Mouse (Mus musculus): ENCODE measurements around the gene Dapk1.

The Dapk1 gene

DNA sequence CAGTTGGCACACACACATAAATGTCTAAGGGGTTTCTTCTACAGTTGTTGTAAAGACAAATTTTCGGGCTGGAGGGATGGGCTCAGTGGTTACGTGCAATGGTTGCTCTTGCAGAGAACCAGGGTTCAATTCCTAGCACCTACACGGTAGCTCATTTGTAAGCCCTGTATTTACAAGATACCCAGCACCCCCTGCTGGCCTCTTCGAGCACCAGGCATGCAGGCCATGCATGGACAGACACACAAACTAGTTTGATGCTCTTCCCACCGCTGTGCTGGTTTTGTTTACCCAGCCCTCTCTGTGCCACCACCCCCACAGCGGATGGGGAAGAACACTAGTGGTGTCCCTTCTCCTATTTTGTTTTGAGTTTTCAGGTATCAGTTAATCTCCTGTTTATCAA is 138.5 kb downstream of the Dapk1 start:
- no peak for DNase-seq (ENCODE audit: low read depth, low spot score)

DNA sequence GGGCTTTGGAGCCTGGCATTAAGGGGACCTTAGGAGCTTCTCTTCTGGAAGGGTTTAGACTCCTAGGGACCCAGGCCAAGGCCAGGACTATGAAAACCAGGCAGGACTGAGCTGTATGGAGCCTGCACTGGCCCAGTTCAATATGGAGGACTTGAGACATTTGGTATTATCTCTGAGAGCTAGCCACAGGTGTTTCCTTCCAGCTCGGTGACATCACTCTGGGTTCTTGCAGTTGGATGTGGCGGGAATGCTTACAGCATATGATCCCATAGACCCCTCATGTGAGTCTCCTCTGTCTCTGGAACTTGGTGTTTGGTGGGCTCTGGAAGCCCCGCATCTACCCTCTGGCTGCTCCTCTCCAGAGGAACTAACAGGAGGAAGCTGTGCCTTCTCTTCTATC is 140.9 kb downstream of the Dapk1 start:
- DNase-seq (ENCODE audit: low read depth, low spot score) = no peak

DNA sequence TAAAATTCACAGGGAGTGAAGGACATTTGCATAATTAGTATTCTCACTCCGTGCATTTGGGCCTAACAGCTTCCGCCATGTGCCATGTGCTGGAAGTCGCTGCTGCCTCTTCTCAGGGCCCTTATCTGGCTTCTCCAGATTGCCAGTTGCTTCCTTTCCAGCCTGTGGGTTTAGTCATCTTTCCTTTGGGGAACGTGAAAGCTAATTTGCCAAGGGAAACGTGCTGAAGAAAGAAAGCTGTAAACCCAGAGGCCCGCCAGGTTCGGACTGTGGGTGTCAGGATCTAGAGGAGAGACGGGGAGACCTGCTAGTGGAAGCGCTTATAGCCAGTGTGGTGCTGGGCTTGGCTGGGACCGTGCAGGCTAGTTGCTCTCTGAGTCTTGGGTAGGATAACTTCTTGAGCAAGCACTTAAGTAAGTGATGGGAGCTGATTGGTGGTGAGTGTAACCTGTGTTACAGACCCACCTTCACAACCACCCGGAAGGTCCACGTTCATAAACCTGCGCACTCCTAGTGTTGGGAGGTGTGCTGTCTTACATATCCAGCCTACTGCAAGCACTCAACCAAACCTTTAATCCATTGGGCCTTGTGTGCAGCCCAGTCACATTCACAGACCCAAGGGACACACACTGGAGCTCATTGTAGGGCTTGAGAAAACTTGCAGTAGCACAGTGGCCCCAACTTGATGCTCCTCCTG is 141.8 kb downstream of the Dapk1 start:
- DNase-seq (ENCODE audit: low read depth, low spot score) = no peak

DNA sequence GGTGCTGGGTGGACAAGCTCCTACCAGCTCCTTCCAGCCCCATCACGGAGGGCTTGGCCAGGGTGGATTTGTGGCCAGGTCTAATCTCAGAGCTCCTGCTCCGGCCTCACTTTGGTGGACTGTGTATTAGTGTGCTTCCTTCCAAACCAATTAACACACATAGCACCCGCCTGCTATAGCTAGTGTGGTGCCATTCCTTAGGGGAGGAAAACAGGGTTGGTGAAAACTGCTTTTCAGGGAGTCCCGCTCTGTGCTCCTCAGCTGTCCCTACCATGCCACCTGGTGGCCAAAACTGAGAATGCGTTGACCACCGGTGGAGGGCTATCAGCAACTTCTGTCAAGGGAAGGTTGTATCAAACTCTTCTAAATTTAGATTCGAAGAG is 142.3 kb downstream of the Dapk1 start:
- DNase-seq (ENCODE audit: low read depth, low spot score) = no peak

GRCm38 (mm10) chr13:60744736-60745135 is 143.0 kb downstream of the Dapk1 start:
- DNase-seq (ENCODE audit: low read depth, low spot score) = no peak

DNA sequence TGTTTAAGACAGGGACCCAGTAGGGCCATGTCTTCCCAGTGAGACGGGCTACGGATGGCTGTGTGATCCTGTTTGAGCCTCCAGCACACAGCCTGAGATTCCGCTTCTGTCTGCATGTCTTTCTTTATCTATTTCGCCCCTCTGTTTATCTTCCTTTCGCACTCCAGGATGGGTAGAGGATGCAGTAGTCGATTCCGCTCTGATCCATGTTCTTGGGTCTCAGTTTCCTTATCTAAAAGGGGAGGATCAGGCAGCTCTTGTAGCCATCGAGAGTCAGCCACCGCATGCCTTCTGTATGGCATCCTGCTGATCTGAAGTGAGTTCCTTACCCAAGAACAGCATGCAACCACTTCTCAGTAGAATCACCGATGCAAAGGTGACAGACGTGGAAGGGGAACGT is 143.6 kb downstream of the Dapk1 start:
- DNase-seq (ENCODE audit: low read depth, low spot score) = no peak

- DNase-seq (ENCODE audit: low read depth, low spot score) = no peak
Measured at GRCm38 (mm10) chr13:60746271-60746670, 144.5 kb downstream of the Dapk1 start.

GRCm38 (mm10) chr13:60747201-60747600 is 145.5 kb downstream of the Dapk1 start:
- no peak for DNase-seq (ENCODE audit: low read depth, low spot score)

- no peak for DNase-seq (ENCODE audit: low read depth, low spot score)
Measured at GRCm38 (mm10) chr13:60748556-60748955, 146.8 kb downstream of the Dapk1 start.

- DNase-seq (ENCODE audit: low read depth, low spot score) = no peak
Measured at GRCm38 (mm10) chr13:60750930-60751329, 149.2 kb downstream of the Dapk1 start.

- DNase-seq (ENCODE audit: low read depth, low spot score) = no peak
Measured at GRCm38 (mm10) chr13:60753216-60753615, 151.5 kb downstream of the Dapk1 start.

DNA sequence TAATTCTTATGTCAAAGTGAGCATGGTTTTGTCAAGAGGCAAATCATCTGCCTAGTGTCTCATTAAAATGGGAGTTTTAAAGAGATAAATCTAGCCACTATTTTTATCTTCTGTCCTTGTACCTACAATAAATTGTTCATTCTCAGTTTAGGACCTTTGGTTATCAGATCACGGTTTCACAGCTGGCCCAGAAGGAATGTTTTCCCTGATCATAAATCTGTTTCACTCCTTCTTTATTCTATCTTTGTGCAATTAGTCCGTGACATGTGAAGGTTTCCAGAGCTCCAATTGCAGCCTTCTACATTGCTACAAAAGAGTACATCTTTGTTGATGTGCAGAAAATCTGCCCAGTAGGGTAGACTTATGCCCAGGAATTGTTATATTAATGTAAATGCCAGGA is 153.5 kb downstream of the Dapk1 start:
- DNase-seq (ENCODE audit: low read depth, low spot score) = no peak

GRCm38 (mm10) chr13:60757292-60757691 is 155.5 kb downstream of the Dapk1 start:
- DNase-seq (ENCODE audit: low read depth, low spot score) = no peak

DNA sequence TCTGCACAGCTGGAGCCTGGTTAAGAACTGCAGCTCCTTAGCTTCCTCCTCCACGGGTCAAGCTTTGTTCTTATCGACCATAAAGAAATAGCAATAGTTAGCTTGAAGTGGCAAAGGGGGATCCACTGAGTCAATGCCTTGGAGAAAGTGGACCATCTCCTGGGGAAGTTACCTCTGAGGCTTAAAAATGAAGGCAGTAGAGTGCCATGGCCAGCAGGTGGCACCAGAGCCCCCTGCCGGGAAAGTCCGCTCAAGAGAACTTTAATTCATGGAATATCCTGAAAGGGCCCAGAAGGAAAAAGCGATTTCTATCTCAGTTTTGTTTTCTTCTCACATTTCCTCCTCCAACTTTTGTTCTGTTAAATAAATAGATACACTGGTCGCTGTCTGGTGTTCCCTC is 157.4 kb downstream of the Dapk1 start:
- DNase-seq (ENCODE audit: low read depth, low spot score) = no peak

GRCm38 (mm10) chr13:60760392-60760791 is 158.6 kb downstream of the Dapk1 start:
- DNase-seq (ENCODE audit: low read depth, low spot score) = no peak

- DNase-seq (ENCODE audit: low read depth, low spot score) = no peak
Measured at GRCm38 (mm10) chr13:60761161-60761560, 159.4 kb downstream of the Dapk1 start.

DNA sequence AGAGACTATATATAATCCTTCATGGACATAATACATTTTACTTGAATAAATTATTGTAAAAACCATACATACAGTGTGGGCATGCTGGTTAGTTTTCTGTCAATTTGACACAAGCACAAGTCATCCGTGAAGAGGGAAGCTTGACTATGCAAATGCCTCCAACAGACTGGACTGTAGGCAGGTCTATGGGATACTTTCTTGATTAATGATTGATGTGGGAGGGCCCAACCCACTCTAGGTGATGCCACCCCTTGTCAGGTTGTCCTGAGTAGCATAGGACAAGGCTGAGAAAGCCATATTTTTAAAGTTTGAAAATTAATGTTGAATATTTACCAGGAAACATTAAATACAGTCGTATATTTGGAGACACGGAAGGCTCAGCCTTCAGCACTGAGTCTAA is 178.8 kb downstream of the Dapk1 start:
- no peak for DNase-seq (ENCODE audit: low read depth, low spot score)

DNA sequence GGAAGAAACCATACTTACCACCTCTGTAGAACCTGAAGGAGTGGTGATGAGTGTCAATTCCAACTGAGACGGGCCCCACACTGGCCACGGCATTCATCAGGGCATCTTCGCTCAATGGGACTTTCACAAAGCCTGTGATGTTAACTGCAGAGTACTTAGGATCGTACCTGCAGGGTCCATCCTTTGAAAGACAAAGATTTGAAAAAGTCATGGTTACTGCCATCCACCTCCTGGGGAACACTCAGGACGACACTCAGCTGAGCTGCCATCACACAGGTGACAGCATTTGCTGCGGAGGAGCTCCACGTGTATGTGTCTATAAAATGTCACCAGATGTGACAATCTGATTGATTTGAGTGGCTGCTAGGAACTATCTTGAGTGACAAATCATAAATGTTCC is 181.6 kb downstream of the Dapk1 start:
- no peak for DNase-seq (ENCODE audit: low read depth, low spot score)

GRCm38 (mm10) chr13:60786264-60786663 is 184.5 kb downstream of the Dapk1 start, which contains the start of gene BC051665:
TSS of gene BC051665 (minus strand) at chr13:60786364.
- no peak for DNase-seq (ENCODE audit: low read depth, low spot score)

- no peak for DNase-seq (ENCODE audit: low read depth, low spot score)
Measured at GRCm38 (mm10) chr13:60789466-60789865, 187.7 kb downstream of the Dapk1 start.

DNA sequence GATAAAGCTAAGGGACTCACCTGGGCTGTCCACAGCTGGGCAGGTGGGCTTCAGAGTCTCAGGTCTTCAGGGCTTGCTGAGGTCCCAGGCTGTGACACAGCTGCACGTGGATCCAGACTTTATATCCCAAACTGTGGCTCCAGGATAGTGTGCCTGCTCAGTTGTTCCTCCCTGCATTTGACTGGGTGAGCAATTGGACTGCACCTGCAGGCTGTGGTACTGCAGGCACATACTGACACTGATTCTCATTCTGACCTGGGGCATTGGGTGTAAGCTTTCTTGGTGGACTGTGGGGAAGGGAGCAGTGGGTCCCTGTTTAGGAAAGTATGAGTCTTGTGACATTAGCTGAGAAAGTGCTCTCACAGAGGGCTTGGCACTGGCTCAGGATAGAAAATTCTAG is 201.0 kb downstream of the Dapk1 start, which contains the start of gene Ctsll3:
TSS of gene Ctsll3 (minus strand) at position 101 of the 400 bp plus-strand sequence.
- DNase-seq (ENCODE audit: low read depth, low spot score) = no peak

DNA sequence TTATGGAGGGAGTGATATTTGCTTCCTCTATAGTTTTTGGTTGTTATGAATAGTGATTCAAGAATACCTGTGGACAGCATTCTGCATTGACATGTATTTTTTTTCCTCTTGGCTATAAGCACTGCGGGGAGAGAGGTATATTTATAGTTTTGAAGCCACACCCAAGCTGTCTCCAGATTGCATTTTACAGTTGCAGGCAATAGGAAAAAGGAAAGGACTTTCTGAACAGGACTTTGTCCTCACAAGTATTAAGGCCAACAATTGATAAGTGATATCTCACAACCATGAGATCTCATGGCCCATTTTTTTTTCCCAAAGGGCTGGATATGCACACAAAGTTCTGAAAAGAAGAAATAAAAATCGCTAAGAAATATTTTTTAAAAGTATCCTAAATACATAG is 207.9 kb downstream of the Dapk1 start:
- no peak for DNase-seq (ENCODE audit: low read depth, low spot score)

DNA sequence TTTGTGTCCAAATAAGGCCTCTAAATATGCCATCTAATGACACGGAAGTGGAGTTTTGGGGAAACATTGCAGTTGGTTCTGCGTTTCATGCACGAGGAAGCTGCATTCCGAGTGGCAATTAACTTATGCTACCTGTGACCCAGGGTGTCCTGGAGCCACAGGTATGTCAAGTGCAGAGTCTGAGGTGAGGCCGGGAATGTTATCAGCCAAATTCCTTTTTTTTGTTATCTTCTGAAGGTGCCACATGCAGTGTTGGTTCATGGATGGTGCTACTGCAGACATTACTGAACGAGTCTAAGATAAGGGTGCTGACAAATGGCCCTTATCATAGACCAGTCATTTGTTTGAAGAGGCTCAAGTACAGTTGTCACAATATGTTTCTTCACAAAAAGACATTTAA is 211.0 kb downstream of the Dapk1 start:
- no peak for DNase-seq (ENCODE audit: low read depth, low spot score)
